Mouse (Mus musculus) midbrain, postnatal 0 days (tissue): ENCODE results near the gene Usp39. TPM values are rescaled to one million over a fixed set of nuclear protein-coding genes. Genes with fewer than 3 reads are reported as not detected.

ENCODE experiments used
- ATAC-seq: fragments of 200-750 bp; cut with Nextera tagmentation; 2 replicates; pipeline ENCODE4 v1.8.0; 2017; ENCODE audit warnings: moderate number of reproducible peaks, mild to moderate bottlenecking, moderate TSS enrichment, moderate library complexity; ENCODE audit not compliant: low FRiP score
- DNase-seq: peaks from one replicate; pipeline ENCODE4 v3.0.0-alpha.2; 2015; ENCODE audit warnings: low spot score
- H3K27ac ChIP-seq: fragments of 300-500 bp; sonication (generic); 2 replicates; pipeline ENCODE4 v1.5.1; 2014; ENCODE audit warnings: low read depth, mild to moderate bottlenecking, low read length, mixed read lengths
- H3K27me3 ChIP-seq: fragments of 300-500 bp; sonication (generic); 2 replicates; pipeline ENCODE4 v1.6.1; 2014; ENCODE audit warnings: low read length, control low read depth, mixed read lengths; ENCODE audit not compliant: insufficient read depth
- H3K36me3 ChIP-seq: fragments of 300-500 bp; sonication (generic); 2 replicates; pipeline ENCODE4 v1.6.1; 2014; ENCODE audit warnings: low read length, control low read depth, mixed read lengths; ENCODE audit not compliant: insufficient read depth
- H3K4me1 ChIP-seq: fragments of 300-500 bp; sonication (generic); 2 replicates; pipeline ENCODE4 v1.6.1; 2014; ENCODE audit warnings: mild to moderate bottlenecking, control low read depth, antibody characterized with exemption, low read length, mixed read lengths; ENCODE audit not compliant: insufficient read depth
- H3K4me2 ChIP-seq: fragments of 300-500 bp; sonication (generic); 2 replicates; pipeline ENCODE4 v1.6.1; 2014; ENCODE audit warnings: low read depth, mild to moderate bottlenecking, low read length, mixed read lengths; ENCODE audit not compliant: poor library complexity, severe bottlenecking
- H3K4me3 ChIP-seq: fragments of 300-500 bp; sonication (generic); 2 replicates; pipeline ENCODE4 v1.5.1; 2014; ENCODE audit warnings: low read depth, mild to moderate bottlenecking, low read length, moderate library complexity
- H3K9ac ChIP-seq: fragments of 300-500 bp; sonication (generic); replicated peaks from 2 replicates; pipeline ENCODE4 v1.6.1; 2014; ENCODE audit warnings: mild to moderate bottlenecking, low read length, moderate library complexity, mixed read lengths; ENCODE audit not compliant: poor library complexity, severe bottlenecking
- H3K9me3 ChIP-seq: fragments of 300-500 bp; sonication (generic); 2 replicates; pipeline ENCODE4 v1.6.1; 2016; ENCODE audit warnings: low read length, control low read depth
- CTCF ChIP-seq: IDR thresholded peaks from 2 replicates; pipeline ENCODE4 v1.5.1; 2016; ENCODE audit warnings: antibody characterized with exemption, mild to moderate bottlenecking
- WGBS: fragments of 180-500 bp; shearing (Covaris S2); extraction: QIAGEN DNeasy Blood & Tissue Kit; methylation state at CpG from one replicate; pipeline ENCODE4 v1.1.7; 2014; 5-methylcytosine and 5-hydroxymethylcytosine counted together
- polyA plus RNA-seq: library from polyadenylated mRNA; unstranded; fragments of >200 nt; fragmentation: Nextera tagmentation; extraction: Ambion mirVana; gene quantifications from 2 replicates; pipeline ENCODE4 v1.2.1, GENCODE M21; 2015
- total RNA-seq: library from RNA; depleted of rRNA; stranded (reverse); fragments of >200 nt; gene quantifications from 2 replicates; pipeline ENCODE4 v1.2.3, GENCODE M21; 2014; rRNA removed

Usp39 gene
- total and polyA plus RNA-seq, 2 experiments from 2014 or later: 35.5 to 43.7 TPM

DNA sequence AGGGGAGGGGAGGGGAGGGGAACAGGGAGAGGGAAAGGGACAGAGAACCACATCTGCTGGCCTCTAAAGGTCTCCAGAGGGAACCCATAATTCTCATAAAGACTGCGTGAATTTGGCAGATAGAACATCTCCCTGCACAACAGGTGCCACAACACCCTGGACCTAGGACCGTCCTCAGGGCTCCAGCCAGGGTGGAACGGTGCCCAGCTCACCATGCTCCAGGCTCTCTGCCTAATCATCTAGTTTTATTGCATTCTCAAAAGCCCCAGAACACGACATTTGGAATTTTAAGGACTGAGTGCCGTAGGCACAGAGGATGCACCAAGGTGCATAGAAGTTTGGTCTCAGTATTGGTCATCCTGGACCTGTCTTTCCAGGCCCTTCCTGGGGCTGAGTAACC lies 74.7 kb downstream of the Usp39 start:
- Histone ChIP-seq H3K27ac (no peak overlapping the region), H3K27me3 (no peaks in the 10 kb centered on the region), H3K4me2 (no peak overlapping the region), H3K4me1 (no peaks in the 10 kb centered on the region), H3K36me3 (no peaks in the 10 kb centered on the region), H3K4me3 (no peak overlapping the region), H3K9me3 (no peaks in the 10 kb centered on the region), H3K9ac (no peak overlapping the region)
- 76% methylated on average over 5 of the region's 5 CpGs for WGBS
- DNase-seq (no peak), ATAC-seq (no peak)
- no peak for TF ChIP-seq CTCF

Other genes starting within 250 kb of the Usp39 start
- gene St3gal5, start 247.6 kb downstream of the Usp39 start, total RNA-seq: 16.0 and 24.0 TPM in 2 replicates
- gene St3gal5, start 247.6 kb downstream of the Usp39 start, polyA plus RNA-seq: 46.4 and 51.9 TPM in 2 replicates
- gene Atoh8, start 109.6 kb downstream of the Usp39 start, total RNA-seq: 1.8 and 3.7 TPM in 2 replicates
- gene Atoh8, start 109.6 kb downstream of the Usp39 start, polyA plus RNA-seq: 1.9 and 2.3 TPM in 2 replicates
- 1.9 and 3.0 TPM in 2 replicates for gene Sftpb, start 40.6 kb downstream of the Usp39 start, total RNA-seq
- gene Sftpb, start 40.6 kb downstream of the Usp39 start, polyA plus RNA-seq: 0.19 and 0.20 TPM in 2 replicates
- gene 0610030E20Rik, start 2.1 kb upstream of the Usp39 start, total RNA-seq: 9.5 and 10.0 TPM in 2 replicates
- 13.3 and 14.7 TPM in 2 replicates for gene 0610030E20Rik, start 2.1 kb upstream of the Usp39 start, polyA plus RNA-seq
- gene Tmem150a, start 10.3 kb upstream of the Usp39 start, total RNA-seq: 23.1 and 28.5 TPM in 2 replicates
- gene Tmem150a, start 10.3 kb upstream of the Usp39 start, polyA plus RNA-seq: 12.9 and 14.9 TPM in 2 replicates
- gene Rnf181, start 21.8 kb upstream of the Usp39 start, total RNA-seq: 64.5 and 87.3 TPM in 2 replicates
- 120 and 131 TPM in 2 replicates for gene Rnf181, start 21.8 kb upstream of the Usp39 start, polyA plus RNA-seq
- 6.5 and 19.3 TPM in 2 replicates for gene Vamp5, start 35.3 kb upstream of the Usp39 start, total RNA-seq
- 14.4 and 14.5 TPM in 2 replicates for gene Vamp5, start 35.3 kb upstream of the Usp39 start, polyA plus RNA-seq
- gene Vamp8, start 45.5 kb upstream of the Usp39 start, total RNA-seq: 6.0 and 11.6 TPM in 2 replicates
- 23.7 and 24.8 TPM in 2 replicates for gene Vamp8, start 45.5 kb upstream of the Usp39 start, polyA plus RNA-seq
- 18.8 and 19.0 TPM in 2 replicates for gene Ggcx, start 69.1 kb upstream of the Usp39 start, total RNA-seq
- gene Ggcx, start 69.1 kb upstream of the Usp39 start, polyA plus RNA-seq: 10.7 and 11.0 TPM in 2 replicates
- 120 and 150 TPM in 2 replicates for gene Mat2a, start 94.4 kb upstream of the Usp39 start, total RNA-seq
- gene Mat2a, start 94.4 kb upstream of the Usp39 start, polyA plus RNA-seq: 279 and 298 TPM in 2 replicates
- gene Sh2d6, start 176.5 kb upstream of the Usp39 start, total RNA-seq: 0.28 TPM in 1 of 2 replicates, not detected in the other
- 0.25 and 0.48 TPM in 2 replicates for gene Sh2d6, start 176.5 kb upstream of the Usp39 start, polyA plus RNA-seq
- 6.7 and 12.2 TPM in 2 replicates for gene Capg, start 199.2 kb upstream of the Usp39 start, total RNA-seq
- gene Capg, start 199.2 kb upstream of the Usp39 start, polyA plus RNA-seq: 6.3 and 8.0 TPM in 2 replicates